Mouse (Mus musculus): ENCODE results near the gene Elovl6. TPM values are rescaled to one million over a fixed set of nuclear protein-coding genes. Genes with fewer than 3 reads are reported as not detected.

Elovl6 gene
- 21.2 and 21.8 TPM in 2 replicates for polyA plus RNA-seq (2014; fragmentation: Nextera tagmentation; extraction: Ambion mirVana)

- peaks cover 15% of the 10 kb centered on the region for H3K4me1 ChIP-seq (ENCODE audit: insufficient read depth)
- peak; percentile 91 for DNase-seq
- under 1% methylated on average over 35 of the region's 35 CpGs for WGBS
Measured at GRCm38 (mm10) chr3:129532180-129532864, at the start of gene Elovl6. TSS of gene Elovl6 (plus strand) at chr3:129532355.

GRCm38 (mm10) chr3:129488774-129489173, 43.4 kb upstream of the Elovl6 start:
- TF ChIP-seq CTCF (IDR thresholded peaks at IDR 0.05; ENCODE audit: low read depth), result no peak
- ATAC-seq (ENCODE audit: insufficient read depth) (no peak), DNase-seq (no peak)
- no peak overlapping the region for H3K9ac ChIP-seq
- no peaks in the 10 kb centered on the region for H3K36me3 ChIP-seq (ENCODE audit: insufficient read depth)
- H3K4me2 ChIP-seq, result no peak overlapping the region
- no peak overlapping the region for H3K4me3 ChIP-seq (ENCODE audit: low read depth, low read length)
- no peaks in the 10 kb centered on the region for H3K4me1 ChIP-seq (ENCODE audit: insufficient read depth)
- no peak overlapping the region for H3K27ac ChIP-seq (ENCODE audit: low read depth)
- WGBS, result 77% methylated on average over 4 of the region's 4 CpGs
- H3K9me3 ChIP-seq (ENCODE audit: low read depth, low read length), result no peaks in the 10 kb centered on the region
- no peaks in the 10 kb centered on the region for H3K27me3 ChIP-seq (ENCODE audit: insufficient read depth, low read length)

More at GRCm38 (mm10) chr3:129532180-129532864, at the start of gene Elovl6:
- peak within 1 kb of the TSS; percentile 98 for H3K27ac ChIP-seq (ENCODE audit: low read depth)
- ATAC-seq (ENCODE audit: insufficient read depth), result peak; percentile 57
- H3K4me3 ChIP-seq (ENCODE audit: low read depth, low read length), result peak within 1 kb of the TSS; percentile 79
- H3K9ac ChIP-seq, result peak within 1 kb of the TSS; percentile 97
- no peak; the same call in 1 of the 2 replicates for TF ChIP-seq CTCF (IDR thresholded peaks at IDR 0.05; ENCODE audit: low read depth)
- no peaks in the 10 kb centered on the region for H3K36me3 ChIP-seq (ENCODE audit: insufficient read depth)
- H3K27me3 ChIP-seq (ENCODE audit: insufficient read depth, low read length), result no peaks in the 10 kb centered on the region
- peak within 1 kb of the TSS; percentile 83 for H3K4me2 ChIP-seq
- H3K9me3 ChIP-seq (ENCODE audit: low read depth, low read length), result no peaks in the 10 kb centered on the region

- Histone ChIP-seq H3K4me2 (no peak overlapping the region), H3K27ac (ENCODE audit: low read depth) (no peak overlapping the region), H3K4me3 (ENCODE audit: low read depth, low read length) (no peak overlapping the region), H3K9ac (no peak overlapping the region), H3K27me3 (ENCODE audit: insufficient read depth, low read length) (no peaks in the 10 kb centered on the region), H3K4me1 (ENCODE audit: insufficient read depth) (no peaks in the 10 kb centered on the region), H3K36me3 (ENCODE audit: insufficient read depth) (no peaks in the 10 kb centered on the region), H3K9me3 (ENCODE audit: low read depth, low read length) (no peaks in the 10 kb centered on the region)
- ATAC-seq (ENCODE audit: insufficient read depth) (no peak), DNase-seq (no peak)
- WGBS, result 82% methylated on average over 10 of the region's 10 CpGs
- TF ChIP-seq CTCF (IDR thresholded peaks at IDR 0.05; ENCODE audit: low read depth), result no peak
Measured at GRCm38 (mm10) chr3:129494123-129494522, 38.0 kb upstream of the Elovl6 start.

- DNase-seq (no peak), ATAC-seq (ENCODE audit: insufficient read depth) (no peak)
Measured at GRCm38 (mm10) chr3:129494731-129495130, 37.4 kb upstream of the Elovl6 start.

GRCm38 (mm10) chr3:129503781-129504180, 28.4 kb upstream of the Elovl6 start:
- no peak for TF ChIP-seq CTCF (IDR thresholded peaks at IDR 0.05; ENCODE audit: low read depth)
- DNase-seq (no peak), ATAC-seq (ENCODE audit: insufficient read depth) (no peak)
- Histone ChIP-seq H3K27ac (ENCODE audit: low read depth) (no peak overlapping the region), H3K4me3 (ENCODE audit: low read depth, low read length) (no peak overlapping the region), H3K36me3 (ENCODE audit: insufficient read depth) (no peaks in the 10 kb centered on the region), H3K27me3 (ENCODE audit: insufficient read depth, low read length) (no peaks in the 10 kb centered on the region), H3K9me3 (ENCODE audit: low read depth, low read length) (no peaks in the 10 kb centered on the region), H3K4me1 (ENCODE audit: insufficient read depth) (no peaks in the 10 kb centered on the region), H3K4me2 (no peak overlapping the region), H3K9ac (no peak overlapping the region)
- 61% methylated on average over 7 of the region's 7 CpGs for WGBS

More at GRCm38 (mm10) chr3:129494731-129495130, 37.4 kb upstream of the Elovl6 start:
- Histone ChIP-seq H3K27ac (ENCODE audit: low read depth) (no peak overlapping the region), H3K9me3 (ENCODE audit: low read depth, low read length) (no peaks in the 10 kb centered on the region), H3K36me3 (ENCODE audit: insufficient read depth) (no peaks in the 10 kb centered on the region), H3K4me2 (no peak overlapping the region), H3K27me3 (ENCODE audit: insufficient read depth, low read length) (no peaks in the 10 kb centered on the region), H3K4me3 (ENCODE audit: low read depth, low read length) (no peak overlapping the region), H3K9ac (no peak overlapping the region), H3K4me1 (ENCODE audit: insufficient read depth) (no peaks in the 10 kb centered on the region)
- WGBS, result 71% methylated on average over 4 of the region's 4 CpGs
- no peak for TF ChIP-seq CTCF (IDR thresholded peaks at IDR 0.05; ENCODE audit: low read depth)

GRCm38 (mm10) chr3:129504928-129505327, 27.2 kb upstream of the Elovl6 start:
- Histone ChIP-seq H3K4me3 (ENCODE audit: low read depth, low read length) (no peak overlapping the region), H3K9me3 (ENCODE audit: low read depth, low read length) (no peaks in the 10 kb centered on the region), H3K4me1 (ENCODE audit: insufficient read depth) (0 out of 2 replicates have a peak, but pooled peaks cover 4% of the 10 kb centered on the region), H3K27ac (ENCODE audit: low read depth) (no peak overlapping the region), H3K9ac (no peak overlapping the region), H3K36me3 (ENCODE audit: insufficient read depth) (no peaks in the 10 kb centered on the region), H3K4me2 (no peak overlapping the region), H3K27me3 (ENCODE audit: insufficient read depth, low read length) (no peaks in the 10 kb centered on the region)
- TF ChIP-seq CTCF (IDR thresholded peaks at IDR 0.05; ENCODE audit: low read depth), result no peak
- no peak for DNase-seq
- WGBS, result 64% methylated on average over 6 of the region's 6 CpGs
- no peak for ATAC-seq (ENCODE audit: insufficient read depth)

- DNase-seq (no peak), ATAC-seq (ENCODE audit: insufficient read depth) (no peak)
- Histone ChIP-seq H3K27ac (ENCODE audit: low read depth) (no peak overlapping the region), H3K4me3 (ENCODE audit: low read depth, low read length) (no peak overlapping the region), H3K36me3 (ENCODE audit: insufficient read depth) (no peaks in the 10 kb centered on the region), H3K9me3 (ENCODE audit: low read depth, low read length) (no peaks in the 10 kb centered on the region), H3K27me3 (ENCODE audit: insufficient read depth, low read length) (no peaks in the 10 kb centered on the region), H3K4me2 (no peak overlapping the region), H3K9ac (no peak overlapping the region), H3K4me1 (ENCODE audit: insufficient read depth) (0 out of 2 replicates have a peak, but pooled peaks cover 4% of the 10 kb centered on the region)
- WGBS, result 88% methylated on average over 1 of the region's 1 CpGs
- TF ChIP-seq CTCF (IDR thresholded peaks at IDR 0.05; ENCODE audit: low read depth), result no peak
Measured at GRCm38 (mm10) chr3:129507736-129508135, 24.4 kb upstream of the Elovl6 start.

All from lung, embryonic 14.5 days (tissue).